Mouse (Mus musculus): ENCODE data around the gene Mcts2. TPM values are rescaled to one million over a fixed set of nuclear protein-coding genes. Genes with fewer than 3 reads are reported as not detected.

Gene Mcts2
- polyA plus RNA-seq, 1 experiment, result 21.5 TPM

DNA sequence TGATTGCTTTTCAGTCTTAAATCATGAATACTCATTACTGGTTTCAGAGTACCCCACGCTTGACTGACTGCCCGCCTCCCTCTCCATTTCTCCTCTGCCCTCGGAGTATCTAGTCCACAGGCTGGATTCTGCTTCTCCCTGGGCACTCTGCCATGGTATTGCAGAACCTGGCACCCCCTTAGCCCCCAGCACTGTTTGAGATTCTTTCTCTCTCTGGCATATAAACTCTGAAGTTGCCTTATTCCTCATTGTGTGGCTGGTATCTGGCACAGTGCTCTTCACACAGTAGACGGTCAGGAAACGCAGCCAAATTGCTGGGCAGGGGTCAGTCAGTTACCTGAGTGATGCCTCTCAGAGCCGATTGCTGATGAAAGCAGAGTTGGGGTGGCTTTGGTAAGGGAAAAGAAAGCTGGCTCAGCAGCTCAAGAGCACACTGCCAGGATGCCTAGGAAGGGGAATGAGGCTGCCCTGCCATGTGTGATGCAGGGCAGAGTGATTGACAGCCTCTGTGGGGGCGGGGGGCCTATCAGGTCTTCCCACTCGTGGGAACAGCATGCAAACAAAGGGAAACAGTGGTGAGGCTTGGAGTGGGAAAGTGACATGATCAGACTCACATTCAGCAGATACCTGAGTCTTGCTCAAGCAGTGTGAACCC is 7.0 kb upstream of the Mcts2 start:
- no peak overlapping the region for H3K4me3 ChIP-seq (ENCODE audit: insufficient read depth, low read length)
- H3K4me1 ChIP-seq (ENCODE audit: control insufficient read depth, insufficient read depth, low read length), result peaks cover 2% of the 10 kb centered on the region; the same call in 1 of the 2 replicates
- no peak overlapping the region for H3K27ac ChIP-seq (ENCODE audit: insufficient read depth, low read length)
- TF ChIP-seq CTCF (IDR thresholded peaks at IDR 0.05; ENCODE audit: extremely low read depth, insufficient read depth, low read length), result no peak
- TF ChIP-seq POLR2A (IDR thresholded peaks at IDR 0.05; ENCODE audit: extremely low read depth, insufficient read depth, low read length), result no peak

DNA sequence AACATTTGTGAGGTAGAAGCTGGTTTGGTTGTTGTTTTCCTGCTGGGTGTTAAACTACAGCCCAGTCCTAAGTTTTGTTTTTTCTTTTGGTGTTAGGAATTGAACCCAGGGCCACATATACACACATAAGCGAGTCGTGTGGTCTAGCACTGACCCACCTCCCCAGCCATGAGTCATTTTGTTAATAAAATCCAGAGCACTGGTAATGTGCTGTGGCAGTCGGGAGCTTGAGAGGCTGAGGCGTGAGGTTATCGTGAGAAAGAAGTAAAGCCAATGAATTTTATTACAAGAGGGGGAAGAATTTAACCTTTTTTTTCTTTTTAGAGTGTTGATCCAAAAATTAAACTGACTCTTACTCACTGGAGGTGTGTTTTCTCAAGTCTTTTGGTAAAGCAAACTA is 3.7 kb upstream of the Mcts2 start:
- no peak for TF ChIP-seq POLR2A (IDR thresholded peaks at IDR 0.05; ENCODE audit: extremely low read depth, insufficient read depth, low read length)
- no peak for TF ChIP-seq CTCF (IDR thresholded peaks at IDR 0.05; ENCODE audit: extremely low read depth, insufficient read depth, low read length)
- H3K27ac ChIP-seq (ENCODE audit: insufficient read depth, low read length), result no peak overlapping the region
- H3K4me3 ChIP-seq (ENCODE audit: insufficient read depth, low read length), result no peak overlapping the region
- no peaks in the 10 kb centered on the region; the same call in 1 of the 2 replicates for H3K4me1 ChIP-seq (ENCODE audit: control insufficient read depth, insufficient read depth, low read length)

DNA sequence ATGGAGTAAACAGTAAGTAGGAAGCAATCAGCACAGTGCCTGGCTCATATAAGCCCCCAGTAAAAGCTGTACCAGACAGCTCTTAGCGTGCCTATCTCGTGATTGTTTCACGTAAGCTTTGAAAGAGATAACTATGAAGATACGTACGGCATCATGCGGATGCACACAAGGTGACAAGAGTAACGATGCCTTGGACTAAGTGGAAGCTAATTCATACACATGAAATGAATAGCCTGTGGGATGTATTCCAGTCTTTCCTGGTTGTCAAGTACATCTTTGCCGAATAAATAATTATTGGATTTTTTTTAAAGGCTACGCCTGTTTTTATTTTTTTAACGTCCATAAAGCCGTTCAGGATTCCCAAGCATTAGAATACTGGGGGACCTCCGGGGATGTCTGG is 436 bp upstream of the Mcts2 start:
- Histone ChIP-seq H3K4me1 (ENCODE audit: control insufficient read depth, insufficient read depth, low read length) (no peaks in the 10 kb centered on the region), H3K27ac (ENCODE audit: insufficient read depth, low read length) (no peak overlapping the region), H3K4me3 (ENCODE audit: insufficient read depth, low read length) (no peak overlapping the region; the same call in 1 of the 2 replicates)
- TF ChIP-seq POLR2A (IDR thresholded peaks at IDR 0.05; ENCODE audit: extremely low read depth, insufficient read depth, low read length) (no peak), CTCF (IDR thresholded peaks at IDR 0.05; ENCODE audit: extremely low read depth, insufficient read depth, low read length) (no peak)

DNA sequence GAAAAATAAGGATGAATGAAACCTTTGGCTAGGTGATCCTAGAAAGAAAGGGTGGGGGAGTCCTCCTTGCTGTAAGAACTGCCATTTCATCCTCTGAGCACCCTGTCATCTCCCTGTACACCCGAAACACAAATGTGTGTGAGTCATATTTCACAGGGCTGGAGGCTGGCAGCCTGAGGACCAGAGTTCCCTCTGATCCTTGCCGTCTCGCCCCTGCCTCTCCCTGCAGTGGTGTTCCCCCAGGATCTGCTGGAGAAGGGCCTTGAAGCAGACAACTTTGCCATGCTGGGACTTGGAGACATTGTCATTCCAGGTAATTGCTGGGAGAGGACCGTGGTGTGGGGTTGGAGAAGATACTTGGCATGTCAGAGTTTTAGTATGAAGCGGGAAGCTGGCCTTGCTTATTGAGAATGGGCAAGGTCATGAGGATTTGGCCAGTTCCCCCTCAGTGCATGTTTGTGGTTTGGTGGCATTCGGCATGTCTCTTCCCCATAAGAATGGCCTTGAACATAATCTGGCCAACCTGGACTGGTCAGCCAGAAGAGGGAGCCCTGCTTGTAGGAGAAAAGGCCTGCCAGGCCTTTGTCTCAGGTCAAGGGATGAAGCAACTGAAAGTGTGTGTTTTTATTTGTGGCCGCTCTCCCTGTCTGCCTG is 4.9 kb downstream of the Mcts2 start:
- Histone ChIP-seq H3K4me3 (ENCODE audit: insufficient read depth, low read length) (no peak overlapping the region), H3K27ac (ENCODE audit: insufficient read depth, low read length) (no peak overlapping the region), H3K4me1 (ENCODE audit: control insufficient read depth, insufficient read depth, low read length) (peaks cover 4% of the 10 kb centered on the region; the same call in 1 of the 2 replicates)
- TF ChIP-seq POLR2A (IDR thresholded peaks at IDR 0.05; ENCODE audit: extremely low read depth, insufficient read depth, low read length) (no peak), CTCF (IDR thresholded peaks at IDR 0.05; ENCODE audit: extremely low read depth, insufficient read depth, low read length) (0 out of 2 replicates have a peak, but pooled peaks have one; percentile 24)

DNA sequence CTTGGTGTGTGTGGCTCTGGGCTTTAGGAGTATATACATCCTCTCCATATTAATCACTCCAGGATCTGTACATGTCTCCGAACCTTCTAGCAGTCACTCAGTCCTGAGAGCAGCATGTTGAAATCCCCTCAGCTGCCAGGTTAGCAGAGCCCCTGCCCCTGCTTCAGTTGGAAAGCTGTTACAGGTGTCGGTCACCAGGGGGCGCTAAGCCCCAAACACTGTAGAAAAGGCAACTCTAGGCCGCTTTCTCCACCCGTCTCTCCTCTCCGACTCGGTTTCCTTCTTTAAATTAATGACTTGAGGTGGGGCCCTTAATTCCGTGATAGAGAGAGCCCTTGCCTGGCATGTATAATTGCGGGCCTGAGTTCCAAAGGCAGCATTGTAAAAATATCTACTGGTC is 6.4 kb downstream of the Mcts2 start:
- Histone ChIP-seq H3K27ac (ENCODE audit: insufficient read depth, low read length) (no peak overlapping the region), H3K4me3 (ENCODE audit: insufficient read depth, low read length) (no peak overlapping the region; the same call in 1 of the 2 replicates), H3K4me1 (ENCODE audit: control insufficient read depth, insufficient read depth, low read length) (peaks cover 4% of the 10 kb centered on the region; the same call in 1 of the 2 replicates)
- no peak for TF ChIP-seq POLR2A (IDR thresholded peaks at IDR 0.05; ENCODE audit: extremely low read depth, insufficient read depth, low read length)
- TF ChIP-seq CTCF (IDR thresholded peaks at IDR 0.05; ENCODE audit: extremely low read depth, insufficient read depth, low read length), result peak; percentile 87

DNA sequence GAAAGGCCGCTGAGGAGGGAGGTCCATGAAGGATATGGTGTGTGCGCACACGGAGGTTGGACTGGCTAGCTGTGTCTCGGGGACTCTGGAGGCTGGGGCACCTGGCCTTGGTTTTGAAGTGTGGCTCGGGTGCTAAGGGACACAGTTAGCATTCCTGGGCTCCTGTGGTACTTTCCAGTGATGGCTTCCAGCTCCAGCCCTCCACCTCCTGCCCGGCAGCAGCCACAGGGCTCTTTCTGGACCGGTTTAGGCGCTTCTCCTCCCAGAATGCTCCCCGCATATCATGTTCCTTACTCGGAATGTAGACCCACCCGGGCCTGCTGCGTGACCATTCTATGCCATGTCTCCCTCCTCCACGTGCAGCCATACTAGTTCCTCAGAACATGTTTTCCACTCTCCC is 6.9 kb downstream of the Mcts2 start:
- no peak overlapping the region for H3K4me3 ChIP-seq (ENCODE audit: insufficient read depth, low read length)
- no peak overlapping the region for H3K27ac ChIP-seq (ENCODE audit: insufficient read depth, low read length)
- H3K4me1 ChIP-seq (ENCODE audit: control insufficient read depth, insufficient read depth, low read length), result peaks cover 4% of the 10 kb centered on the region; the same call in 1 of the 2 replicates
- TF ChIP-seq POLR2A (IDR thresholded peaks at IDR 0.05; ENCODE audit: extremely low read depth, insufficient read depth, low read length) (no peak), CTCF (IDR thresholded peaks at IDR 0.05; ENCODE audit: extremely low read depth, insufficient read depth, low read length) (no peak)

DNA sequence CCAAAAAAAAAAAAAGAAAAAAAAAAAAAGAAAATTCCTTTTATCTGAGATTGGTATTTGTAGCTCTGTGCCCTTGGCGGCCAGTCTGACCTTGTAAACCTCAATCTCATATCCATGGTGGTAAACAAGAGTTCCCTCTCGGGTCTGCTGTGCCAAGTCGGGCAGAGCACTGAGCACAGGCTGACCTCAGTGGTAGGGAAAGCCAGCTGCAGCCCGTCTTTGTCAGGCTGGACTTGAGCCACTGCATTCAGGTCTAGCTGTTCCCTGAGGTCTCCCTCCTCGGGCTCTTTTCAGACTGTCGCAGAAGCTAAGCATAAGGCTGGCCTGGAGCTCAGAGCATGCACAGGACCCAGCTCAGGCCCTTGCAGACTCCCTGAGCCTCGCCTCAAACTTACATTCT is 7.9 kb downstream of the Mcts2 start:
- H3K27ac ChIP-seq (ENCODE audit: insufficient read depth, low read length), result no peak overlapping the region
- H3K4me1 ChIP-seq (ENCODE audit: control insufficient read depth, insufficient read depth, low read length), result peaks cover 4% of the 10 kb centered on the region; the same call in 1 of the 2 replicates
- TF ChIP-seq CTCF (IDR thresholded peaks at IDR 0.05; ENCODE audit: extremely low read depth, insufficient read depth, low read length) (no peak), POLR2A (IDR thresholded peaks at IDR 0.05; ENCODE audit: extremely low read depth, insufficient read depth, low read length) (no peak)
- no peak overlapping the region for H3K4me3 ChIP-seq (ENCODE audit: insufficient read depth, low read length)

DNA sequence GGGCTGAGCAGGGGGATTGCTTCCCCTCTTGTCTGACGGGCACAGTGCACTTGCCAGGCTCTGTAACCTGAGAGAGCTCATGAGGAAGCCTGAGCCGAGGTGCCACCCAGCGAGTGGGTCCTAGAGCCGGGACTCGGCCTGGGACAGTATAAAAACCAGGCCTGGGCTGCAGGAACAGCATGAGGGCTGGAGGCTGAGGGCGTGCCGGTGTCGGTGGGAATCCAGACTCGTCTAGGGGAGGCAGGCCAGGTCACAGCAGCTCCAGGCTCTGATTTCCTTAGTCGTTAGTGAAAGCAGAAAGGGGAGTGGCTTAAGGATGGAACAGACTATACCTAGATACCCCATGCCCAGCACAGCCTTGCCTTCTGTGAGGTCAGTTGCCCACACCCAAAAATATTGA is 9.2 kb downstream of the Mcts2 start:
- TF ChIP-seq CTCF (IDR thresholded peaks at IDR 0.05; ENCODE audit: extremely low read depth, insufficient read depth, low read length), result no peak
- TF ChIP-seq POLR2A (IDR thresholded peaks at IDR 0.05; ENCODE audit: extremely low read depth, insufficient read depth, low read length), result no peak
- H3K27ac ChIP-seq (ENCODE audit: insufficient read depth, low read length), result no peak overlapping the region
- H3K4me1 ChIP-seq (ENCODE audit: control insufficient read depth, insufficient read depth, low read length), result peaks cover 4% of the 10 kb centered on the region; the same call in 1 of the 2 replicates
- H3K4me3 ChIP-seq (ENCODE audit: insufficient read depth, low read length), result no peak overlapping the region

DNA sequence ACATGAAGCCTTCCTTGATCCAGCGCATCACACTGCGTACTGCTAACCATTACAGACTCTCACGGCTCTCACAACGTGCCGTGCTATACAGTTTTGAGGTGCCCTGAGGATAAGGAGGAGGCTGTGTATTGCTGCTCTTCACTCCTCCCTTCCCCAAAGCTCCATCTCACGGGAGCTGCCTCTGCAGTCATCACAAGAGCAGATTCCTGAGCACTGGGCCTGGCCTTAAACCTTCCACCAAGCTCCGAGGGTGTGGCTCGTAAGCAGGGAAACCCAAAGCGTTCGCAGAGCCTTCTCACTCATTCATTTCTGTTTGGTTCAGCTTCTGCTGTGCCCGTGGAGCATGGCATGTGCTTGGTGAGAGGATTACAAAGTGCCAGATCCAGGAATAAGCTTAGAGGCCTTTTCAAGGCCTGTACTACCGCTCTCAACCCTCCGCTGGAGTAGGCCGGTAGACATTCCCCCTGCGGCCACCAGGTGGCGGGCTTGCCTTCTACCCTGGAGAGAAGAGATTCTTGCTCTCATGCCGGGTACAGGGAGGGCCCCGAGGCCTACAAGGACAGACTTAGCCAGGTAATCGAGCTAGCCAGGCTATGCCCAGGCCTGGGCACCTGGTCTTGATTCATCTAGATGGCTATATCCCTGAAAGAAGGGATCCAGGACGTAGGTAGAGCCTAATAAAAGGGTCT is 9.8 kb downstream of the Mcts2 start:
- H3K27ac ChIP-seq (ENCODE audit: insufficient read depth, low read length), result peak overlapping the region; percentile 39; the same call in 1 of the 2 replicates
- TF ChIP-seq POLR2A (IDR thresholded peaks at IDR 0.05; ENCODE audit: extremely low read depth, insufficient read depth, low read length), result no peak
- peak; percentile 85 for TF ChIP-seq CTCF (IDR thresholded peaks at IDR 0.05; ENCODE audit: extremely low read depth, insufficient read depth, low read length)
- H3K4me1 ChIP-seq (ENCODE audit: control insufficient read depth, insufficient read depth, low read length), result peaks cover 4% of the 10 kb centered on the region; the same call in 1 of the 2 replicates
- no peak overlapping the region for H3K4me3 ChIP-seq (ENCODE audit: insufficient read depth, low read length)

Data from cortical plate, adult 2 months (tissue).